Mouse (Mus musculus): Measurements from ENCODE around the gene Hpgd. TPM values are rescaled to one million over a fixed set of nuclear protein-coding genes. Genes with fewer than 3 reads are reported as not detected.
"Not testable (repeated sequence)": the region's sequence is repeated elsewhere in the genome, so short reads cannot be mapped to it uniquely, and the experiment has no call there.

Hpgd gene
- polyA plus RNA-seq, 1 experiment from 2014 or later = 29.4 TPM

DNA sequence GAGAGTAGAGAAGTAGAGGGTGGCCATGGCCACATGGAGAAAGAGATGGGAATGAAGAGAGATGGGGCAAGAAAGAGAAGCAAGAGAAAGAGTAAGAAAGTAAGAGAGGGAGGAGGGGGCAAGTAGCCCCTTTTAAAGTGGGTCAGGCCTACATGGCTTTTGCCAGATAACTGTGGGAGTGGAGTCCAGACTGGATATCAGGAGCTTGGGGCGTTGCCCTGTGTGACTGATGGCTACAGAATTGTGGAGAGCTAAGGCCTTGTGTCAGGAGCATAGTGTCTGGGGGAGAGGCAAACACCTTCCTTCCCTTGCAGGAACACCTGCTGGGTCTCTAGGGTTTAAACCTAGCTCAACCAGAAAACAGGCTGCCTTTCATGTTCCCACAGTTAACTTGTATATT is 10.4 kb upstream of the Hpgd start:
- no peaks in the 10 kb centered on the region for H3K27me3 ChIP-seq (ENCODE audit: control insufficient read depth, insufficient read depth, low read depth, low read length)
- WGBS = 74% methylated on average over 1 of the region's 1 CpGs
- no peak overlapping the region for H3K4me2 ChIP-seq (ENCODE audit: low read depth, low read length)
- no peaks in the 10 kb centered on the region for H3K36me3 ChIP-seq (ENCODE audit: control insufficient read depth, insufficient read depth, low read length)
- H3K9me3 ChIP-seq (ENCODE audit: control insufficient read depth, low read length) = no peaks in the 10 kb centered on the region
- no peak overlapping the region for H3K27ac ChIP-seq (ENCODE audit: low read length)
- H3K4me1 ChIP-seq (replicated peaks; ENCODE audit: control insufficient read depth, insufficient read depth, low read length) = 0 out of 2 replicates have a peak, but pooled peaks cover 2% of the 10 kb centered on the region
- ATAC-seq (ENCODE audit: low read depth) = no peak
- no peak overlapping the region for H3K9ac ChIP-seq (ENCODE audit: low read length)
- no peak overlapping the region for H3K4me3 ChIP-seq (ENCODE audit: low read length)

DNA sequence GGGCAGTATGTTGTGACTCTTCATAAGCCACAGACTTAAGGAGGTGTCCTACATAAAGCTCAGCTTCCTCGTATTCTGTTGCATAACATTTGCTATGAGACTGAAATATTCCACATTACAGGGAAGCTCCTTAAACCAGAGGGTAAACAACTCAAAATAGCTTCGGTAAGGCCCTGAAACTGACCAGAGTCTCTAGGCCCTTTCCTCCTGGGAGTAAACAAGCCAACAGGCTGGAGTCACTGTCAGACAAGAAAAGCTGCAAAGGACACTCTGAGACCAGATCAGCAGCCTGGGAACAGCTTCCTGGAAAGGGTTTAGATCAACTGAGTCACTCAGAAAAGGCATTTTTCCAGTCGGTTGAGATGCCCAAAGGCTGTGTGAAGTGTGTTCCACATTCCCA is 9.4 kb upstream of the Hpgd start:
- Histone ChIP-seq H3K27ac (ENCODE audit: low read length) (peak overlapping the region; percentile 37; the same call in 1 of the 2 replicates), H3K4me2 (ENCODE audit: low read depth, low read length) (no peak overlapping the region), H3K4me3 (ENCODE audit: low read length) (no peak overlapping the region), H3K9me3 (ENCODE audit: control insufficient read depth, low read length) (no peaks in the 10 kb centered on the region), H3K4me1 (replicated peaks; ENCODE audit: control insufficient read depth, insufficient read depth, low read length) (0 out of 2 replicates have a peak, but pooled peaks cover 2% of the 10 kb centered on the region), H3K9ac (ENCODE audit: low read length) (no peak overlapping the region), H3K27me3 (ENCODE audit: control insufficient read depth, insufficient read depth, low read depth, low read length) (no peaks in the 10 kb centered on the region), H3K36me3 (ENCODE audit: control insufficient read depth, insufficient read depth, low read length) (no peaks in the 10 kb centered on the region)
- peak; percentile 59 for ATAC-seq (ENCODE audit: low read depth)
- 9% methylated on average over 3 of the region's 3 CpGs for WGBS

DNA sequence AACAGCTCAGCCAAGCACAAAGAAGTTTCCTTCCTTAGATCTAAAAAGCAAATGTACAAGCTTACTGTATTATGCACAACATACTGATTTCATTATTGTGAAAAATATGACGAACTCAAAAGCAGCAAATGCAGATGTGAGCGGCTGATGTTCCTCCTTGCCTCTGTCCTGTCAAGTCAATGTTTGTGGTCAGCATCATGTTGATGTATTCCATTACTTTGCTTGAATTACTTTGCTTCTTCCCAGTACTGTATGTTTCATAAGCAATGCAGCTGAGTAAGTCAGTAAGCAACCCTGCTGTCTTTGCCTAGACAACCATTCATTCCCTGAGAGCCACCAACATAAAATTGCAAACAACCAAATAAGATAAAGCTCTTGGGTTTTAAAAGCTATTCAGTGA is 7.7 kb upstream of the Hpgd start:
- Histone ChIP-seq H3K9me3 (ENCODE audit: control insufficient read depth, low read length) (no peaks in the 10 kb centered on the region), H3K27me3 (ENCODE audit: control insufficient read depth, insufficient read depth, low read depth, low read length) (no peaks in the 10 kb centered on the region), H3K4me3 (ENCODE audit: low read length) (no peak overlapping the region), H3K4me2 (ENCODE audit: low read depth, low read length) (no peak overlapping the region), H3K4me1 (replicated peaks; ENCODE audit: control insufficient read depth, insufficient read depth, low read length) (0 out of 2 replicates have a peak, but pooled peaks cover 2% of the 10 kb centered on the region), H3K9ac (ENCODE audit: low read length) (no peak overlapping the region), H3K27ac (ENCODE audit: low read length) (no peak overlapping the region), H3K36me3 (ENCODE audit: control insufficient read depth, insufficient read depth, low read length) (no peaks in the 10 kb centered on the region)
- WGBS = 75% methylated on average over 2 of the region's 2 CpGs
- ATAC-seq (ENCODE audit: low read depth) = no peak

DNA sequence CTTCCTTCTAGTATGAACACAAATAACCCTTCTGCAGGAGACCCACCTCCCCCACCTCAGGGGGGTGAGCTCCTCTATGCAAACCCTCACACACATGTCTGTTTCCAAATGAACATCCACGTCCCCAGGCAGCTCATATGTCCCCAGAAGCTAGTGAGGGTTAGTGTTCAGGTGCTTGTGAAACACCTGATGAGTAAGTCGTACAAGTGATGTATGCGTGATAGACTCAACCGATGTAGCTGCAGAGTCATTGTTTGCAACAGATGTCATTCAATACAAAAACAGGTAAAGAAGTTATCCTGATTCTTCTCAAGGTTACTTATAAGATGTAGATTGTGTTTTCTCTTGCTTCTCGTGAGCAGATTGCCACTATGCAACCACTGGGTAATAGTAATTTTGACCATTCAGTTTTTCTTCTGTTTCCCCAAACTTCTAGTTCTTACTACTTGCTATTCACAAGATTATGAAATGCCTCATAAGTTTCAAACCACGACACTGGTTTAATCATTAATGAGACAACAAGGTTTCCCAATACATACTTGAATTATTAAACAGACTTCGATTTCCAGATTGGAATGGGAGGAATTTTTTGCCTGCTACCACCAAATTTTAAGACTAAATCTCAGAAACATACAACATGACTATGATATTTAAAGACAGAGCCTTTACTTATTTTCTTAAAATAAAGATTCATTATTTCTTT is 6.9 kb upstream of the Hpgd start:
- Histone ChIP-seq H3K27ac (ENCODE audit: low read length) (no peak overlapping the region), H3K9ac (ENCODE audit: low read length) (no peak overlapping the region), H3K4me3 (ENCODE audit: low read length) (no peak overlapping the region), H3K36me3 (ENCODE audit: control insufficient read depth, insufficient read depth, low read length) (no peaks in the 10 kb centered on the region), H3K4me2 (ENCODE audit: low read depth, low read length) (no peak overlapping the region), H3K27me3 (ENCODE audit: control insufficient read depth, insufficient read depth, low read depth, low read length) (no peaks in the 10 kb centered on the region), H3K4me1 (replicated peaks; ENCODE audit: control insufficient read depth, insufficient read depth, low read length) (0 out of 2 replicates have a peak, but pooled peaks cover 2% of the 10 kb centered on the region), H3K9me3 (ENCODE audit: control insufficient read depth, low read length) (no peaks in the 10 kb centered on the region)
- no peak for ATAC-seq (ENCODE audit: low read depth)
- 68% methylated on average over 7 of the region's 7 CpGs for WGBS

DNA sequence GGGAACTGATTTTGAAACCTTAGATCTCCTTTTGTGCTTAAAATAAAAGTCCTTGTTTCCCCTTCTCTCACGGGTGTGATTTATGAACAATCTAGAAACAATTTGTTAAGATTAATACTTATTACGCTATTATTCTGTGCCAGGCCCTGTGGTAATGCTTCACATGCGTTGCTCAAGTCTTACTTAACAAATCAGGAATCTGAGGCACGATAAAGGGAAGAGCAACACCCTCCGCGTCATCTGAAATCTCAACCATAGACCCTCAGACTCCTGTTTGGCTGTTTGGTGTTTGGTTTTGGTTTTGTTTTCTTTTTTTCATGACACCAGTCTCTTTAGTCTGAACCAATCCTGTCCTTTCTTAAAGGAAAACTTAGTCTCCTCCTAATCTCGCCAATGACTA is 2.1 kb upstream of the Hpgd start:
- no peak overlapping the region for H3K4me2 ChIP-seq (ENCODE audit: low read depth, low read length)
- H3K27ac ChIP-seq (ENCODE audit: low read length) = no peak overlapping the region
- H3K9ac ChIP-seq (ENCODE audit: low read length) = no peak overlapping the region
- WGBS = 81% methylated on average over 7 of the region's 7 CpGs
- peaks cover 14% of the 10 kb centered on the region for H3K4me1 ChIP-seq (replicated peaks; ENCODE audit: control insufficient read depth, insufficient read depth, low read length)
- ATAC-seq (ENCODE audit: low read depth) = no peak
- no peaks in the 10 kb centered on the region for H3K36me3 ChIP-seq (ENCODE audit: control insufficient read depth, insufficient read depth, low read length)
- no peaks in the 10 kb centered on the region for H3K9me3 ChIP-seq (ENCODE audit: control insufficient read depth, low read length)
- no peak overlapping the region for H3K4me3 ChIP-seq (ENCODE audit: low read length)
- H3K27me3 ChIP-seq (ENCODE audit: control insufficient read depth, insufficient read depth, low read depth, low read length) = no peaks in the 10 kb centered on the region

DNA sequence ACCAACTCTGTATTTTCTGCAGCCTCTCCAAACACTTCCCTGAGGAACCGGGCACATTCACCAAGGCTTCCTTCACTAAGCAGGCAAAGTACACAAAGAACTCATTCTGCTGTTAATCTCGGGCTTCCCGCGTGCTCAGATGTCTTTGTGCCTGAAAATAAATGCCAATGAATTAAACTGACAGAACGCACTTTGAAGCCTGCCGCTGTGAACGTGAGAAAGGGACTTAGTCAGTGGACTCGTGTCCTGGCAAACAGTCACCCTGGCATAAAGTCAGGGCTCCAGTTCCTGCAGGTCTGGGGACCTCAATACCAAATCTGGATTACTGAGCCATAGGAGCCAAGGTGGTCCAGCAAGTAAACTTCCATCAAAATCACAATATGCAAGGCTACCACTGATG is 905 bp upstream of the Hpgd start:
- H3K4me3 ChIP-seq (ENCODE audit: low read length) = no peak overlapping the region
- ATAC-seq (ENCODE audit: low read depth) = peak; percentile 42

DNA sequence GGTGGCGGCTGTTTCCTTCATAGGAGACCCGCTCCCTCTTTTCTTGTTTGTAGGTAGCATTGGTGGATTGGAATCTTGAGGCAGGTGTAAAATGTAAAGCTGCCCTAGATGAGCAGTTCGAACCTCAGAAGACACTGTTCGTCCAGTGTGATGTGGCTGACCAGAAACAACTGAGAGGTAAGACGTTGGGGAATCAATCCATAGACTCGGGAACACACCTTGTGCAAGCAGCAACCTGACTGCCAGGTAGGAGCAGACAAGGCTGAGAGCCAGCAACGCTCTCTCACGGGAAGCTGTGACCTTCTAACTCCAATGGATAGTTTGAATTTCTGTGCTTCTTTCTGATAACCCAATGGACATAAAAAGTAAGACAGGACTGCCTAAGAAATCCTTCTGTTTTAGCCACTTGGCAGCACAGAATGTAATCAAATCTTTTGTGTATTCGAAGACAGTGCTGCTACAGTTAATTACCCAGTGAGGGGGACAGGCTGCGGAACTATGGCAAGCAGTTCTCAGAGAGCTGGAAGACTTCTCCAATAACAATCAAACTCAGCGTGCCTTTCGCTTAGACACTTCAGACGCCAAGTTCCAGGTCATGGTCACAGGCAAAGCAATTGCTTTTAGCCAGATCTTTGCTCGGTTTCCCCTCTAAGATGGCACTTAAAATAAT is 636 bp downstream of the Hpgd start:
- H3K27me3 ChIP-seq (ENCODE audit: control insufficient read depth, insufficient read depth, low read depth, low read length) = no peaks in the 10 kb centered on the region
- H3K4me2 ChIP-seq (ENCODE audit: low read depth, low read length) = peak overlapping the region; percentile 89
- no peaks in the 10 kb centered on the region for H3K36me3 ChIP-seq (ENCODE audit: control insufficient read depth, insufficient read depth, low read length)
- H3K4me3 ChIP-seq (ENCODE audit: low read length) = peak overlapping the region; percentile 65
- H3K9ac ChIP-seq (ENCODE audit: low read length) = peak overlapping the region; percentile 74
- no peak overlapping the region for H3K27ac ChIP-seq (ENCODE audit: low read length)
- H3K9me3 ChIP-seq (ENCODE audit: control insufficient read depth, low read length) = no peaks in the 10 kb centered on the region
- peak; percentile 34; the same call in 1 of the 2 replicates for ATAC-seq (ENCODE audit: low read depth)
- WGBS = 14% methylated on average over 14 of the region's 14 CpGs
- peaks cover 14% of the 10 kb centered on the region for H3K4me1 ChIP-seq (replicated peaks; ENCODE audit: control insufficient read depth, insufficient read depth, low read length)

More for the DNA sequence above, 905 bp upstream of the Hpgd start:
- H3K4me1 ChIP-seq (replicated peaks; ENCODE audit: control insufficient read depth, insufficient read depth, low read length) = peaks cover 14% of the 10 kb centered on the region
- H3K9me3 ChIP-seq (ENCODE audit: control insufficient read depth, low read length) = no peaks in the 10 kb centered on the region
- peak overlapping the region; percentile 89 for H3K4me2 ChIP-seq (ENCODE audit: low read depth, low read length)
- 10% methylated on average over 8 of the region's 8 CpGs for WGBS
- no peak overlapping the region; the same call in 1 of the 2 replicates for H3K27ac ChIP-seq (ENCODE audit: low read length)
- H3K27me3 ChIP-seq (ENCODE audit: control insufficient read depth, insufficient read depth, low read depth, low read length) = no peaks in the 10 kb centered on the region
- no peak overlapping the region for H3K9ac ChIP-seq (ENCODE audit: low read length)
- H3K36me3 ChIP-seq (ENCODE audit: control insufficient read depth, insufficient read depth, low read length) = no peaks in the 10 kb centered on the region

DNA sequence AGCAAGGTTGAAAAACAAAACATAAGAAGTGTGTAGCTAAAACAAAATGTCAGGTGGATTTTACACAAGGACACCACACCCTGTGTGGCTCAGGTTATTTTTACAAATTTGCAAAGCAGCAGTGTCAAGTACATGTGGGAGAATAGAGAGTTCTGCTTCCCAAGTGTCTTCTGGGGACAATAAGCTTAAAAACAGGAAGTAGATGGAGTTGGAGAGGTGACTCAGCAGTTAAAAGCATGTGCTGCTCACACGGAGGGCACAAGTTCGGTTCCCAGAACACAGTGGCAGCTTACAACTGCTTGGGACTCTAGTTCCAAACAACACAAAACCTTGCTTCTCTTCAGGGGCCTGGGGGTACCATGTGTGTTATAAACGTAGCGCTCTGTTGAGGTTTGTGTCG is 5.0 kb downstream of the Hpgd start:
- H3K36me3 ChIP-seq (ENCODE audit: control insufficient read depth, insufficient read depth, low read length) = no peaks in the 10 kb centered on the region
- no peaks in the 10 kb centered on the region for H3K4me1 ChIP-seq (replicated peaks; ENCODE audit: control insufficient read depth, insufficient read depth, low read length)
- H3K27me3 ChIP-seq (ENCODE audit: control insufficient read depth, insufficient read depth, low read depth, low read length) = no peaks in the 10 kb centered on the region
- no peak for ATAC-seq (ENCODE audit: low read depth)
- H3K4me2 ChIP-seq (ENCODE audit: low read depth, low read length) = no peak overlapping the region
- H3K4me3 ChIP-seq (ENCODE audit: low read length) = no peak overlapping the region
- H3K27ac ChIP-seq (ENCODE audit: low read length) = no peak overlapping the region
- H3K9me3 ChIP-seq (ENCODE audit: control insufficient read depth, low read length) = no peaks in the 10 kb centered on the region
- WGBS = 63% methylated on average over 5 of the region's 5 CpGs
- no peak overlapping the region for H3K9ac ChIP-seq (ENCODE audit: low read length)

DNA sequence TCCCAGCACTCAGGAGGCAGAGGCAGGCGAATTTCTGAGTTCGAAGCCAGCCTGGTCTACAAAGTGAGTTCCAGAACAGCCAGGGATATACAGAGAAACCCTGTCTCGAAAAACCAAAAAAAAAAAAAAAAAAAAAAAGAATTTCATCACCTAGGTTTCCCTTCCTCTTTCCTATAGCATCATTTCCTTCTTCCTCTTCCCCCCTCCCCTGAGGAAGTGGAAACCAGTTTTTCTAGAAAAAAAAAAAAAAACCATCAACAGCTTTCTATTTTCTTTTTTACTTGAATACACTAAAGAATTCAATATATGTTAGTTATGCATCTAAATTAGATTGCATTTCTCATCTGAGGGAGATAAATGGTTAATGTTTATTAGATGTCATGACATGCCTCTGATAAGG is 6.9 kb downstream of the Hpgd start:
- H3K9me3 ChIP-seq (ENCODE audit: control insufficient read depth, low read length); H3K4me3 ChIP-seq (ENCODE audit: low read length); H3K27ac ChIP-seq (ENCODE audit: low read length); H3K9ac ChIP-seq (ENCODE audit: low read length); H3K27me3 ChIP-seq (ENCODE audit: control insufficient read depth, insufficient read depth, low read depth, low read length); H3K36me3 ChIP-seq (ENCODE audit: control insufficient read depth, insufficient read depth, low read length); H3K4me1 ChIP-seq (replicated peaks; ENCODE audit: control insufficient read depth, insufficient read depth, low read length); H3K4me2 ChIP-seq (ENCODE audit: low read depth, low read length); ATAC-seq (ENCODE audit: low read depth): not testable (repeated sequence)
- 94% methylated on average over 2 of the region's 3 CpGs for WGBS
